ENCODE assay signal across 21 mouse cellular contexts in the genomic region with DNA sequence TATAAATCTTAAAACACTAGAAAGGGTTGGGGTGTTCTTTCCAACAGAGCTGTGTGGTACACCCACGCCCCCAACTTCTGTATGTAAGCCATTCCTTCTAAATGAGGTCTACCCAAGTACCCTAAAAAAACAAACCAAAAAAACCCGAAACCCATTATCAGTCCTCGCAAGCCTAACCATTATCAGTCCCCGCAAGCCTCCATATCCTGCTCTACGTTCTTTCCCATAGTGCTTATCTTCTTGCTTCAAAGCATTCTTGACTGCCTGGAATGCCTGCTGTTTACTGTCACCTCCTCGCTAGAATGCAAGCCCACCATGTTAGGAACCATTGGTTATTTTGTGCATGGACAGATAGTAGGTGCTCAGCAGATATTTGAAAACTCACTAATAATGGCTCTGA. TPM values are rescaled to one million over a fixed set of nuclear protein-coding genes. Genes with fewer than 3 reads are reported as not detected.
DNase-seq lines count a peak whose midpoint lies in the region; ATAC-seq lines count a peak whose summit lies in the region.
"Had no signal": no experiment of that assay in that cellular context is flagged by ENCODE, and none has a peak within 500 bp of the region (broad histone marks: within the 10 kb centered on the region; RNA-seq: fewer than 3 reads in every experiment).

No protein-coding gene starts in this region.

- peak; percentile 39; the same call in 1 of the 2 replicates for ATAC-seq in heart, embryonic 16.5 days (replicated peaks; ENCODE audit: extremely low read depth, insufficient read depth, low FRiP score)
- peak; percentile 94 for ATAC-seq in liver, embryonic 16.5 days (ENCODE audit: low read depth)
- ATAC-seq: hindbrain, postnatal 0 days had no signal

- peaks cover 8% of the 10 kb centered on the region; the same call in 1 of the 2 replicates for H3K4me1 ChIP-seq in heart, embryonic 16.5 days (ENCODE audit: control insufficient read depth, insufficient read depth, low read length)
- H3K4me1 ChIP-seq in erythroblast, embryonic 14.5 days (ENCODE audit: control insufficient read depth), result peaks cover 26% of the 10 kb centered on the region
- peaks cover 11% of the 10 kb centered on the region for H3K4me1 ChIP-seq in liver, embryonic 16.5 days (ENCODE audit: control insufficient read depth, low read depth, low read length)

- H3K27me3 ChIP-seq in heart, embryonic 16.5 days (ENCODE audit: control insufficient read depth, insufficient read depth, low read length), result no peaks in the 10 kb centered on the region
- peaks cover 18% of the 10 kb centered on the region for H3K27me3 ChIP-seq in erythroblast, embryonic 14.5 days (ENCODE audit: control insufficient read depth)
- no peaks in the 10 kb centered on the region for H3K27me3 ChIP-seq in liver, embryonic 16.5 days (ENCODE audit: control insufficient read depth, insufficient read depth, low read depth, low read length)

- DNase-seq in heart, adult 9 months (ENCODE audit: low spot score in 2 of 2), result no peak
- DNase-seq in MEL-GATA-1-ER (ENCODE audit: extremely low read depth, low read depth), result peak; percentile 64
- no peak for DNase-seq in ovary, adult 18-20 months (ENCODE audit: low spot score)
- DNase-seq in frontal cortex, adult 2 months (ENCODE audit: extremely low spot score in 1 of 2, low spot score in 1 of 2), result no peak
- no peak for DNase-seq in urinary bladder, adult 2 months (ENCODE audit: low spot score)
- DNase-seq: adrenal gland, adult 2 months; cerebellum, adult 18-20 months; gastrocnemius, postnatal 14 days; kidney, adult 11 months; kidney, postnatal 10 days; lung, adult 2 months; lung, postnatal 36 days; midbrain, embryonic 14.5 days; spleen, adult 18-20 months; thymus, postnatal 14 days had no signal

- H3K4me2 ChIP-seq in heart, embryonic 16.5 days (ENCODE audit: low read depth, low read length), result 0 out of 2 replicates have a peak overlapping the region, but pooled peaks have one; percentile 19
- peak overlapping the region; percentile 56 for H3K4me2 ChIP-seq in liver, embryonic 16.5 days (ENCODE audit: low read depth, low read length)
- H3K4me2 ChIP-seq: embryonic facial prominence, embryonic 13.5 days had no signal

- 25% methylated on average over 6 of the region's 6 CpGs for WGBS in heart, embryonic 16.5 days
- 13% methylated on average over 6 of the region's 6 CpGs for WGBS in liver, embryonic 16.5 days (ENCODE audit: insufficient replicate concordance)

- no peak overlapping the region for H3K4me3 ChIP-seq in heart, embryonic 16.5 days (ENCODE audit: low read length)
- peak overlapping the region; percentile 56 for H3K4me3 ChIP-seq in erythroblast, embryonic 14.5 days (replicated peaks)
- H3K4me3 ChIP-seq in liver, embryonic 16.5 days (ENCODE audit: low read depth, low read length), result peak overlapping the region; percentile 25; the same call in 1 of the 2 replicates
- H3K4me3 ChIP-seq: embryonic facial prominence, embryonic 13.5 days; limb, embryonic 10.5 days had no signal

- no peaks in the 10 kb centered on the region for H3K36me3 ChIP-seq in heart, embryonic 16.5 days (ENCODE audit: control insufficient read depth, insufficient read depth)
- no peaks in the 10 kb centered on the region for H3K36me3 ChIP-seq in erythroblast, embryonic 14.5 days (ENCODE audit: control insufficient read depth)
- H3K36me3 ChIP-seq in liver, embryonic 16.5 days (ENCODE audit: control insufficient read depth, insufficient read depth), result no peaks in the 10 kb centered on the region
- H3K36me3 ChIP-seq: embryonic facial prominence, embryonic 13.5 days; limb, embryonic 10.5 days had no signal

- H3K9ac ChIP-seq in heart, embryonic 16.5 days (ENCODE audit: low read length), result no peak overlapping the region
- peak overlapping the region; percentile 37 for H3K9ac ChIP-seq in liver, embryonic 16.5 days (ENCODE audit: low read depth, low read length)
- H3K9ac ChIP-seq: embryonic facial prominence, embryonic 13.5 days had no signal

- peaks cover under 1% of the 10 kb centered on the region for H3K9me3 ChIP-seq in heart, embryonic 16.5 days (replicated peaks; ENCODE audit: control insufficient read depth, low read length)
- no peaks in the 10 kb centered on the region for H3K9me3 ChIP-seq in erythroblast, embryonic 14.5 days (ENCODE audit: control insufficient read depth, low read length)
- H3K9me3 ChIP-seq in liver, embryonic 16.5 days (replicated peaks; ENCODE audit: control insufficient read depth, low read length), result no peaks in the 10 kb centered on the region
- H3K9me3 ChIP-seq: embryonic facial prominence, embryonic 13.5 days; limb, embryonic 10.5 days had no signal

- H3K27ac ChIP-seq in heart, embryonic 16.5 days (ENCODE audit: low read length), result peak overlapping the region; percentile 55; the same call in 1 of the 2 replicates
- H3K27ac ChIP-seq in liver, embryonic 16.5 days (ENCODE audit: low read length), result peak overlapping the region; percentile 85
- H3K27ac ChIP-seq: embryonic facial prominence, embryonic 13.5 days; hindbrain, postnatal 0 days had no signal

RNA-seq across cellular contexts. Expression of gene Mboat1, which starts 52.3 kb away (rescaled TPM):
- 4.0 and 4.1 TPM in 2 replicates for polyA plus RNA-seq in heart, embryonic 16.5 days (2015; fragmentation: Nextera tagmentation; extraction: Ambion mirVana)
- not detected in 2 replicates for polyA plus RNA-seq in erythroblast, embryonic 14.5 days (2012)
- polyA plus RNA-seq in liver, embryonic 16.5 days (2015; fragmentation: Nextera tagmentation; extraction: Ambion mirVana), result 1.5 and 1.7 TPM in 2 replicates
- 2.7 and 2.9 TPM in 2 replicates for polyA plus RNA-seq in frontal cortex, adult 2 months (2012; rRNA removed)
- polyA plus RNA-seq in urinary bladder, adult 2 months (2012; rRNA removed), result 11.3 and 12.7 TPM in 2 replicates
